Mouse (Mus musculus): ENCODE results near the gene Mbnl2.

- no peak for TF ChIP-seq CTCF (IDR thresholded peaks at IDR 0.05; ENCODE audit: borderline replicate concordance, control insufficient read depth, extremely low read depth, insufficient read depth, low read length, poor library complexity)
- no peak for TF ChIP-seq POLR2A (IDR thresholded peaks at IDR 0.05; ENCODE audit: control insufficient read depth, extremely low read depth, insufficient read depth, low read length, poor library complexity)
These were observed 82.0 kb downstream of the Mbnl2 start for GRCm38 (mm10) chr14:120357321-120358070.

Data from thymus, adult 2 months (tissue).